Mouse (Mus musculus) embryo, embryonic 11.5 days (tissue): Measurements from ENCODE around the gene Lrch1.

ENCODE experiments used
- DNase-seq: peaks from one replicate; pipeline ENCODE4 v3.0.0-alpha.2; 2012; ENCODE audit warnings: low read depth, low spot score

Lrch1 gene

DNA sequence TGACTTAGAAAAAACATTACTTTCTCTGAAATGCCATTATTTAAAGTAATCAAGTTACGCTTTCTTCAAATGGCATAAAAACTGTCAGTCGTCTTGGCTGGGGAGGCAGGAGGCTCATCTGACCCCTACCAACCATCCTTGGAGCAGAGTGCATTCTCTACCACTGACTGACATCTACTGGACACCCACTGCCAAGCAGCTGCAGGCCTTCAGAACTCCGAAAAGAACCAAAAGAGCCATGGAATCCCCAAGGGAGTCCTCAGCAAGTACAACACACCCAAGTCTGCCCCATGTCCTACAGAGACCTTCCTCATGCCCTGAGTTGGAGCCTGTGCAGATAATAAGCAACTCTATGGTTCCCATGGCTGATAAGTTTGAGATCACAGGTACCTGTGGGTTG, 224.1 kb downstream of the Lrch1 start:
- DNase-seq = no peak

DNA sequence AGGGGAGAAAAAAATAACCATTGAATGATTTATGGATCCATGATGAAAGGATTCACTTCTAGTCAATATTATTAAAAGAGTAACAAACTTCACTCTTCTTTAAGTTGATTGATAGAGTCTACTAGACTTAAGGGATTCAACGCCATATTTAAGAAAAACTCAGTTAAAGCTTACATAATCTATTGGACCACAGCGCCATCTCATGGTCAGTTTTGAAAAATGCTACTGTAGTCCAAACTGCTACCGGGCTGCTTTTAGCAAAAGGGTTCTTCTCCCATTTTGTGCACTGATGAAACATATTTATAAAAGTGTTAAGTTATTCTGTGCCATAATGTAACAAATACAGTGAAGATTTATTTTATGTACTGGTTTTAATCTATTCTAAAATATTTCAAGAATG, 238.6 kb downstream of the Lrch1 start:
- peak; percentile 29 for DNase-seq
